Mouse (Mus musculus) cerebellum, postnatal 4 days (tissue): ENCODE results near the gene Rpp40.

Source experiments
- DNase-seq, 2 experiments: peaks; one replicate each; pipeline ENCODE4 v3.0.0; 2022; ENCODE audit warnings: low spot score in 2 of 2, mixed read lengths in 1 of 2

Rpp40 gene

DNA sequence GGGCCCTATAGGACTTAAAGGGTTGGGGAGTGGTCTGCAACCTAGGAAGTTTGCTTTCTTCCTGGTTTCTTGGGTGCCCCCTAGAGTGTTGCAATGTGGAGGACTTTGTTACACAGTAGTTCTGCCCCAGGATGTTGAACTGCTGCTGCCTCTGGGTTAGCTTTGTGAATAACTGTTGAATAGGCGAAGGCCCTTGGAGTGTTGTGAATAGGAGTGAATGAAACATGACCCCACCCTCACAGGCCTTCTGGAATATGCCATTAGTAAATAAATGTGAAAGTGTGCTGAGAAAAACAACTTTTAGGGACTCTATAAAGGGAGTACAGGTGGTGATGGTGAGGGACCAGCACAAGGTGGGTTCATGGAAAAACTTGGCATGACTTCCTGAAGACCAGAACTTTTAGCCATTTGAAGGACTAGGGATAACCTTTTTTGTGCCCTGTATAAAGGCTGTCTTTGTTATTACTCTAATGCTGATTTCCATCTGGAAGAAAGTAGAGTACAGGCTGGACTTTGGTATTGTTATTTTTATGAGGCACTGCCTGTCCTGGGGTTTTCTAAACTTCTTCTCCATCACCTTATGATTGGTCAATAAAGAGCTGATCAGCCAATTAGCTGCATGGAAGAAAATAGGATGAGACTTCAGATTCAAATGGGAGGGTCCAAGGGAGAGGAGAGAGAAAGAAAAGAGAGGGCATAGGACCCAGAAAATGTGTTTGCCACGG is 53.1 kb downstream of the Rpp40 start:
- DNase-seq: no peak

DNA sequence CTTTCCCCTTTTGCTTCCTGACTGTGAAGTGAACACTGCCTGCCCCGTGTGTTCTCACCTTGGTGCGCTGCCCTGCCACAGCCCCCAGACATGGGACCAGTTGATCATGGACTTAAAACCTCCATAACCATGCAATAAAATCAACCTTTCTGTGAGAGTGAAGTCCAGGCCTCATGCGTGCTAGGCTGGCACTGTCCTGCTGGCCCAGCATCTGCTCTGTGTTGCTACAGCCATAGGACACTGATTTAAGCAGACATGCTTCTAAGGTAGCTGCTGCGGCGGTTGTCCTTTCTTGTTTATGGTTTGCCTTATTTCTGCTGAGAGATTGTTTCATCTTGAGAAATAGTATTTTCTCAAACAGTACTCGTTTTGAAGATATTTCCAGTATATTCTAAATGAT is 54.6 kb downstream of the Rpp40 start:
- no peak for DNase-seq

GRCm38 (mm10) chr13:35848694-35849093 is 57.5 kb downstream of the Rpp40 start:
- no peak for DNase-seq

- DNase-seq: no peak
These were observed 60.9 kb downstream of the Rpp40 start for GRCm38 (mm10) chr13:35845306-35845705.
